Mouse (Mus musculus): ENCODE results near the gene Crnkl1. TPM values are rescaled to one million over a fixed set of nuclear protein-coding genes. Genes with fewer than 3 reads are reported as not detected.

Gene Crnkl1
- polyA plus RNA-seq (2015; fragmentation: Nextera tagmentation; extraction: Ambion mirVana) = 20.2 and 20.7 TPM in 2 replicates

DNA sequence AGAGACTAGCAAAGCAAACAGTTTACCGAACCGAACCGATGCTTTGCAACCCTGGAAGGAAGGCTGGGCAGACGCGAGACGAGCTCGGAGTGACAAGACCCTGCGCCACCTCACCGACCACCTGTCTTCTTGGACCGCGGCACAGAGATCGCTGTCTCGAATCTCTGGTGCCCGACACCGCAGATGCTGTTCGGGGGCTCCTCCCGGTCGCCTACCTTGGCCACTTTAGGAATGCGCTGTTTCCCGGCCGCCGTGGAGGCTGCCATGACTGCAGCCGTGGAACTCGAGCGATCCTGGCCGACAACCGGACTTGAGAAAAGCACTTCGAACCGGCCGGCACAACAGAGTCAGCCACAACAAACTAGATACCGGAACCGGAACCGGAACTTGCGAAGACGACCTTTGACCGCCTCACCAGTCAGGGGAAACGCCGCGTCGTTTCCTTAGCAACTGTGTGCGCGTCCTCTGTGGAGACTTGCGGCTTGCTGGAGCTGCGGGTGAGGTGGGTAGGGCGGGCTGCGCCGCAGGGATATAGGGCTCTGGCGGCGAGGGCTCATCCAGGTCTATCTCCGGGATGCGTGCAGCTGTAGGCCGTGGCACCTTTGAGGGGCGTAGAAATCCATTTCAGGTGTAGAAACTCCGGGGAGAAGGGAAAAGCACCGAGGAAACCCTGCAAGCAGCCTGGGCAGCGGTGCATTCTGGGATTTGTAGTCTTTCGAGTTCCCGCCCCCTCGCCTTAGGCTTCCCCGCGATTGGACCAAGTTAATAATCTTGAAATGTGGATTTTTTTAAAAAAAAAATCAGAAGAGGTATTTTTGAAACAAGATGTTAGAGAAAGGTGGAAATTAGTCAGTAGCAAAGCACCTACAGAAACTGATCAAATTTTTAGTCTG lies at the start of gene Crnkl1, which contains the start of gene Cfap61:
Gene Crnkl1, minus strand, starts transcription at position 676 of the 893 bp plus-strand sequence.
Gene Cfap61, plus strand, starts transcription at position 446 of the 893 bp plus-strand sequence.
- Histone ChIP-seq H3K36me3 (ENCODE audit: insufficient read depth, low read length) (peaks cover 12% of the 10 kb centered on the region; the same call in 1 of the 2 replicates), H3K4me1 (ENCODE audit: insufficient read depth, low read depth, low read length) (peaks cover 8% of the 10 kb centered on the region; the same call in 1 of the 2 replicates), H3K9ac (replicated peaks; ENCODE audit: low read depth) (peak within 1 kb of the TSS; percentile 84), H3K4me2 (replicated peaks; ENCODE audit: low read depth, low read length) (peak within 1 kb of the TSS; percentile 88), H3K27me3 (replicated peaks; ENCODE audit: insufficient read depth, low read length) (no peaks in the 10 kb centered on the region), H3K27ac (ENCODE audit: low read length) (peak within 1 kb of the TSS; percentile 69; the same call in 1 of the 2 replicates), H3K9me3 (ENCODE audit: low read length) (no peaks in the 10 kb centered on the region), H3K4me3 (ENCODE audit: low read depth, low read length) (peak within 1 kb of the TSS; percentile 81)
- DNase-seq (ENCODE audit: low spot score) (peak; percentile 97), ATAC-seq (peak; percentile 99)
- TF ChIP-seq EP300 (IDR thresholded peaks at IDR 0.05) (no peak), CTCF (IDR thresholded peaks at IDR 0.05) (no peak)
- under 1% methylated on average over 61 of the region's 61 CpGs for WGBS

DNA sequence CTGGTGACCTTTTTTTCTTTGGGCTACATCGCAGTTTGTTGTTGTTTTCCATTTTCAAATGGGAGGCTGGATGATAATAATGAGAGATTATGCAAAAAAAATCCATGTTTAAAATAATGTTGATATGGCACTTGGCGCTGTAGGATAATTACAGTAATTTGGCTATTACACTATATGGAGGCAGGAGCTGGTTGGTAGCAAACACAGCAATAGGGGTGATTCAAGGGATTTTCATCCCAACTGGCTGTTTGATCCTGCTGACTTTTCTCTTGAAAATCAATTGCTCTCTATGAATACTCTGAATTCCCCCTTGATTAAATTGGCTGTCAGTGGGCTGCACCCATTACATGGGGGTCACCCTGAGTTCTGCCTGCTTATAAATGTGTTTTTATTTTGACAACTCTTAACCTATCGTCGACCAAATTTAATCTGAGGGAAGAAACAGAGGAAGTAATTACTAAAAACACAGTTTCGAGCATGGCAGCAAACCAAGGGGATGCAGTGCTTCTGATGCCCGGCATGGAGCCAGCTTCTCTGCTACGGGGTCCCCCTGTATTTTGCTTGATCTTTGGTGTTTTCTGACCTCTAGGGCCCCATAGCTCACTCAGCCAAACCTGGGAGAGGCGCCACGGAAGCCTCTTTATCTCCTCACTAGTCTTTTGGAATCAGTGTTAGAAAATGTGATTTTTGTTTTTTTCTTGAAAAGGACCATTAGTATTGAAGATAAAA lies 47.7 kb upstream of the Crnkl1 start:
- ATAC-seq = no peak
- no peak overlapping the region for H3K27ac ChIP-seq (ENCODE audit: low read length)
- no peaks in the 10 kb centered on the region for H3K36me3 ChIP-seq (ENCODE audit: insufficient read depth, low read length)
- TF ChIP-seq CTCF (IDR thresholded peaks at IDR 0.05) (no peak), EP300 (IDR thresholded peaks at IDR 0.05) (no peak)
- H3K9ac ChIP-seq (replicated peaks; ENCODE audit: low read depth) = no peak overlapping the region
- 68% methylated on average over 9 of the region's 9 CpGs for WGBS
- no peaks in the 10 kb centered on the region for H3K9me3 ChIP-seq (ENCODE audit: low read length)
- no peaks in the 10 kb centered on the region for H3K4me1 ChIP-seq (ENCODE audit: insufficient read depth, low read depth, low read length)
- no peaks in the 10 kb centered on the region for H3K27me3 ChIP-seq (replicated peaks; ENCODE audit: insufficient read depth, low read length)
- no peak overlapping the region for H3K4me3 ChIP-seq (ENCODE audit: low read depth, low read length)
- no peak overlapping the region for H3K4me2 ChIP-seq (replicated peaks; ENCODE audit: low read depth, low read length)
- DNase-seq (ENCODE audit: low spot score) = no peak

DNA sequence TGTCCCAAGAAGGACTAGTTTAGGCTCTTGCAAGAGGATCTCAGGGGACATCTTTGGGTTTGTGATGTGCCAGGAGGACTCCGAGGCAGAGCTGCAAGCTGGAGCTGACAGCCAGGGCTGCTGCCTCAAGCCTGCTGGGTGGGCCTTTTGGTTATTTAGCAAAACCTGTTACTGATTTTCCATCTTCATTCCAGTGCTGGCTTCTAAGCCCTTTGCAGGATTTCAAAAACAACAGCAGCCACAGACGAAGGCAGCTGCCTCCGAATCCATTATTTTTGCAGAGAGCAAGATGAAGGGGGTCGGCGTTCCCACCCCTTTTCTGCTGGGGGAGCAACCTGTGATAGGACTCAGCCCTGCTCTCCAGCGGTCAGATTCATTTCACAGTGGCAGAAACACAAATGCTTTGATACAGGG lies 46.9 kb upstream of the Crnkl1 start:
- no peaks in the 10 kb centered on the region for H3K4me1 ChIP-seq (ENCODE audit: insufficient read depth, low read depth, low read length)
- no peaks in the 10 kb centered on the region for H3K27me3 ChIP-seq (replicated peaks; ENCODE audit: insufficient read depth, low read length)
- no peak for TF ChIP-seq EP300 (IDR thresholded peaks at IDR 0.05)
- TF ChIP-seq CTCF (IDR thresholded peaks at IDR 0.05) = no peak
- H3K27ac ChIP-seq (ENCODE audit: low read length) = no peak overlapping the region
- no peak for ATAC-seq
- no peak overlapping the region for H3K9ac ChIP-seq (replicated peaks; ENCODE audit: low read depth)
- WGBS = 48% methylated on average over 6 of the region's 6 CpGs
- no peak overlapping the region for H3K4me2 ChIP-seq (replicated peaks; ENCODE audit: low read depth, low read length)
- no peaks in the 10 kb centered on the region for H3K36me3 ChIP-seq (ENCODE audit: insufficient read depth, low read length)
- no peaks in the 10 kb centered on the region for H3K9me3 ChIP-seq (ENCODE audit: low read length)
- no peak overlapping the region for H3K4me3 ChIP-seq (ENCODE audit: low read depth, low read length)
- DNase-seq (ENCODE audit: low spot score) = no peak

DNA sequence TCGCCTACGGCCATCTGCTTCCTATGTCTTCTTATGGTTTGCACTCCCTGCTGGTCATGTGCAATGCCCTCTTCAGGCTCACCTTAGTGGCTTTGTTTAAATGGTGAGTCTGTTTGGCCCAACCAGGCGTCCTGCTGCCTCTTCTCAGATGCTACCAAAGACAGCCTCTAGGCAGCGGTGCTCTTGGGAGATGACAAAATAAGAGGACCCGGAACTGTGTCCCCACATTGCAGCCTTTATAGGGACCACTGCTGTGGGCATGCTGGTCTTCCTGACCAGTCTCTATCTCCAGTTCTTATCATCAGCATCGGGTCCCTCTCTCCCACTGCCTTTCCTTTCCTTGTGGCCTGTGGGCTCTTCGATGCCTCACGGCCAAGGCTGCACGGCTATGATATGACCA lies 46.1 kb upstream of the Crnkl1 start:
- H3K4me1 ChIP-seq (ENCODE audit: insufficient read depth, low read depth, low read length) = no peaks in the 10 kb centered on the region
- TF ChIP-seq EP300 (IDR thresholded peaks at IDR 0.05) (no peak), CTCF (IDR thresholded peaks at IDR 0.05) (no peak)
- no peak overlapping the region for H3K4me3 ChIP-seq (ENCODE audit: low read depth, low read length)
- H3K9ac ChIP-seq (replicated peaks; ENCODE audit: low read depth) = no peak overlapping the region
- ATAC-seq = no peak
- no peak overlapping the region for H3K27ac ChIP-seq (ENCODE audit: low read length)
- 74% methylated on average over 9 of the region's 9 CpGs for WGBS
- no peak overlapping the region for H3K4me2 ChIP-seq (replicated peaks; ENCODE audit: low read depth, low read length)
- no peaks in the 10 kb centered on the region for H3K9me3 ChIP-seq (ENCODE audit: low read length)
- no peak for DNase-seq (ENCODE audit: low spot score)
- H3K27me3 ChIP-seq (replicated peaks; ENCODE audit: insufficient read depth, low read length) = no peaks in the 10 kb centered on the region
- H3K36me3 ChIP-seq (ENCODE audit: insufficient read depth, low read length) = no peaks in the 10 kb centered on the region

DNA sequence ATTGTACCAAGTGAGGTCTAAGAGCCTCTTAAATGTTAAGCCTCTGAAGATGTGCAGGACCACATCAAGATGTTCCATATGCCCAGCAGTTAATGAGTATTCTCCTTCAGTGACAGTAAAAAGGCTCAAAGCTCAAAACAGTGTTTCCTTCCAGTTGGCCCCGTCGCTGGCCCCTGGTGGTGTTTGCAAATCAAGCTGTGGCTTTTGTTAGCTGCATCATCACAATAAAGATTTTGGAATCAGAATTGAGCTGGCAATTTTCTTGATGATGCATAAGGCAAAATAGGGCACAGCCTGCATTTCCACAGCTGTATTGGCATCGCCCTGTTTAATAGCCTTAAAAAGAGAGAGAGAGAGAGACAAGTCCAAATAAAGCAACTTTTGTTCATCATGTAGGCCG lies 44.8 kb upstream of the Crnkl1 start:
- no peaks in the 10 kb centered on the region for H3K27me3 ChIP-seq (replicated peaks; ENCODE audit: insufficient read depth, low read length)
- no peak for TF ChIP-seq CTCF (IDR thresholded peaks at IDR 0.05)
- no peak for TF ChIP-seq EP300 (IDR thresholded peaks at IDR 0.05)
- no peak overlapping the region for H3K4me2 ChIP-seq (replicated peaks; ENCODE audit: low read depth, low read length)
- 74% methylated on average over 4 of the region's 4 CpGs for WGBS
- DNase-seq (ENCODE audit: low spot score) (no peak), ATAC-seq (no peak)
- H3K4me3 ChIP-seq (ENCODE audit: low read depth, low read length) = no peak overlapping the region
- H3K9me3 ChIP-seq (ENCODE audit: low read length) = no peaks in the 10 kb centered on the region
- H3K27ac ChIP-seq (ENCODE audit: low read length) = no peak overlapping the region
- H3K36me3 ChIP-seq (ENCODE audit: insufficient read depth, low read length) = no peaks in the 10 kb centered on the region
- H3K9ac ChIP-seq (replicated peaks; ENCODE audit: low read depth) = no peak overlapping the region
- no peaks in the 10 kb centered on the region for H3K4me1 ChIP-seq (ENCODE audit: insufficient read depth, low read depth, low read length)

DNA sequence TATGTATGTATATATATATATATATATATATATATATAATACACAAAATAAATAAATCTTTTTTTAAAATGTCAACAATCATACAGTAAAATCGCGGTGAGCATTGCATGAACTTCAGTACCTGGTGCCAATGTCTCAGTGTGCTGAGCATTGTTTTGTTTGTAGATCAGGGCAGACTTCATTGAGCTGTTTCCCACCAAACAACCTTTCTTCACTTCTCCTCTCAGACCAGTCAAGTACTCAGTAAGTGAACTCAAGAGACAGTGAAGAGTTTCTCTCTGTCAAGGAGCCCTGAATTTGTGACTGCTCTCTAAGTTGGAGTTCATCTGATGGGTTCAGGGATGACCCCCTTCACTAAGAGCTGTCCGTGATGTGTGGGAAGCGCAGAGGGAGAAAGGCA lies 37.8 kb upstream of the Crnkl1 start:
- Histone ChIP-seq H3K9me3 (ENCODE audit: low read length) (no peaks in the 10 kb centered on the region), H3K4me2 (replicated peaks; ENCODE audit: low read depth, low read length) (no peak overlapping the region), H3K27ac (ENCODE audit: low read length) (no peak overlapping the region), H3K4me3 (ENCODE audit: low read depth, low read length) (no peak overlapping the region), H3K27me3 (replicated peaks; ENCODE audit: insufficient read depth, low read length) (no peaks in the 10 kb centered on the region), H3K9ac (replicated peaks; ENCODE audit: low read depth) (no peak overlapping the region), H3K36me3 (ENCODE audit: insufficient read depth, low read length) (no peaks in the 10 kb centered on the region), H3K4me1 (ENCODE audit: insufficient read depth, low read depth, low read length) (no peaks in the 10 kb centered on the region)
- TF ChIP-seq EP300 (IDR thresholded peaks at IDR 0.05) (no peak), CTCF (IDR thresholded peaks at IDR 0.05) (no peak)
- DNase-seq (ENCODE audit: low spot score) = no peak
- ATAC-seq = no peak
- WGBS = 84% methylated on average over 4 of the region's 4 CpGs
